Mouse (Mus musculus) heart, postnatal 0 days (tissue): ENCODE results near the gene Sh3bgrl2. TPM values are rescaled to one million over a fixed set of nuclear protein-coding genes. Genes with fewer than 3 reads are reported as not detected.

Experiments used
- ATAC-seq: fragments of 200-750 bp; cut with Nextera tagmentation; 2 replicates; pipeline ENCODE4 v1.8.0; 2017; ENCODE audit warnings: low read depth, moderate number of reproducible peaks, moderate library complexity; ENCODE audit not compliant: insufficient read depth
- DNase-seq: peaks from one replicate; pipeline ENCODE4 v3.0.0-alpha.2; 2016; ENCODE audit warnings: low spot score
- H3K27ac ChIP-seq: fragments of 300-500 bp; sonication (generic); 2 replicates; pipeline ENCODE4 v1.5.1; 2014; ENCODE audit warnings: low read depth, mild to moderate bottlenecking
- H3K27me3 ChIP-seq: fragments of 300-500 bp; sonication (generic); 2 replicates; pipeline ENCODE4 v1.6.1; 2014; ENCODE audit warnings: low read length, mixed read lengths; ENCODE audit not compliant: control insufficient read depth, insufficient read depth
- H3K36me3 ChIP-seq: fragments of 300-500 bp; sonication (generic); replicated peaks from 2 replicates; pipeline ENCODE4 v1.6.1; 2014; ENCODE audit warnings: low read length, mixed read lengths; ENCODE audit not compliant: control insufficient read depth, insufficient read depth
- H3K4me1 ChIP-seq: fragments of 300-500 bp; sonication (generic); 2 replicates; pipeline ENCODE4 v1.6.1; 2014; ENCODE audit warnings: antibody characterized with exemption; ENCODE audit not compliant: control insufficient read depth, insufficient read depth
- H3K4me2 ChIP-seq: fragments of 300-500 bp; sonication (generic); 2 replicates; pipeline ENCODE4 v1.6.1; 2014; ENCODE audit warnings: low read depth, mild to moderate bottlenecking, low read length, moderate library complexity
- H3K4me3 ChIP-seq: fragments of 300-500 bp; sonication (generic); 2 replicates; pipeline ENCODE4 v1.5.1; 2014; ENCODE audit warnings: low read depth, low read length
- H3K9ac ChIP-seq: fragments of 300-500 bp; sonication (generic); replicated peaks from 2 replicates; pipeline ENCODE4 v1.6.1; 2014; ENCODE audit warnings: low read depth, low read length, mixed read lengths
- H3K9me3 ChIP-seq: fragments of 300-500 bp; sonication (generic); replicated peaks from 2 replicates; pipeline ENCODE4 v1.6.1; 2016; ENCODE audit warnings: low read length; ENCODE audit not compliant: control insufficient read depth
- CTCF ChIP-seq: IDR thresholded peaks from 2 replicates; pipeline ENCODE4 v1.5.1; 2016; ENCODE audit warnings: antibody characterized with exemption, control low read depth, low read depth
- EP300 ChIP-seq: IDR thresholded peaks from 2 replicates; pipeline ENCODE4 v1.6.1; 2016; ENCODE audit warnings: antibody characterized with exemption, low read depth
- WGBS: fragments of 180-500 bp; shearing (Covaris S2); extraction: QIAGEN DNeasy Blood & Tissue Kit; methylation state at CpG from one replicate; pipeline ENCODE4 v1.1.7; 2014; 5-methylcytosine and 5-hydroxymethylcytosine counted together
- polyA plus RNA-seq: library from polyadenylated mRNA; unstranded; fragments of >200 nt; fragmentation: Nextera tagmentation; extraction: Ambion mirVana; gene quantifications from 2 replicates; pipeline ENCODE4 v1.2.1, GENCODE M21; 2015
- total RNA-seq: library from RNA; depleted of rRNA; stranded (reverse); fragments of >200 nt; gene quantifications from 2 replicates; pipeline ENCODE4 v1.2.3, GENCODE M21; 2014; ENCODE audit warnings: low replicate concordance

The Sh3bgrl2 gene
- total and polyA plus RNA-seq, 2 experiments from 2014 or later, result 3.8 to 5.7 TPM

DNA sequence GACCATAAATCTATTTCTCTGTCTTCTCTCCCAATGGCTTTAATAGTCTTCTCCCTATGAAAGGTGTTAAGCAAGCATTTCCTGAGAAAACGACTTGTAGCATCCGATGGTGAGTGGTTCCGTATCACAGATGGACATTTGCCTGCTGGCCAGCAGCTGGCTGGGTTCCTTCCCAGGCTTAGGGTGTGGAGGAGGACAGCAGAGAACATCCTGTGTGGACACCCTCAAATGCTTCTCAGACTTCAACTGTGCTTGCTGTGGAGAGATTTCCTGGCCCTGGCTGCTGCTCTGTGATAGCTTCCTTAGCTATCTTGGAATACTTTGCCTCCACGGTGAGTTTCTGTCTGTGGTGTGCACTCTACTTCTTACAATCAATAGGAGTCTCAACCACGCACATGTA, 76.1 kb downstream of the Sh3bgrl2 start:
- no peak overlapping the region for H3K4me2 ChIP-seq
- TF ChIP-seq CTCF (no peak), EP300 (no peak)
- H3K4me3 ChIP-seq, result no peak overlapping the region
- H3K27ac ChIP-seq, result no peak overlapping the region
- 49% methylated on average over 5 of the region's 5 CpGs for WGBS
- ATAC-seq (peak; percentile 24; the same call in 1 of the 2 replicates), DNase-seq (no peak)
- no peak overlapping the region for H3K9ac ChIP-seq
- no peaks in the 10 kb centered on the region for H3K36me3 ChIP-seq
- H3K27me3 ChIP-seq, result no peaks in the 10 kb centered on the region
- no peaks in the 10 kb centered on the region for H3K9me3 ChIP-seq
- no peaks in the 10 kb centered on the region for H3K4me1 ChIP-seq

DNA sequence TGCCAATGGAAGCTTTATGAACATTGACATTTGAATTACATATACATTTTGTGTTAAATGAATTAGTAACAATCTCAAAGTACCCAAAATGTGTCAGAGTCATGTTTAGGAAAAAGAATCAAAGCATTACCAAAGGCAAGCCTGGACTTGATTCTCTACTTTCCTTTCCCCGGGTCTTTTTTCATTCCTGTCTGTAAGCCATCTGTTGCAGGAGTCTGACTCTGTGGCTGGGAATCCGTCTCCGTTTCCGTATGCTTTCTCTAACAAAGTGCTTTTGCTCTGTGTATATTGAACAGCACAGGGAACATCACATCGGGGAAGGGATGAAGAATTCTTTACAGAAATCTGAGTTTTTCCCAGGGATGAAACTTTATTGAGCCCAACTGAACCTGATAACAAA, 77.0 kb downstream of the Sh3bgrl2 start:
- TF ChIP-seq CTCF (no peak), EP300 (no peak)
- ATAC-seq (no peak), DNase-seq (no peak)
- Histone ChIP-seq H3K9me3 (no peaks in the 10 kb centered on the region), H3K4me3 (no peak overlapping the region), H3K4me2 (no peak overlapping the region), H3K4me1 (no peaks in the 10 kb centered on the region), H3K27me3 (no peaks in the 10 kb centered on the region), H3K9ac (no peak overlapping the region), H3K27ac (no peak overlapping the region), H3K36me3 (no peaks in the 10 kb centered on the region)
- WGBS, result 76% methylated on average over 5 of the region's 5 CpGs

GRCm38 (mm10) chr9:83628669-83629612, 80.8 kb downstream of the Sh3bgrl2 start:
- TF ChIP-seq EP300 (no peak), CTCF (no peak)
- no peaks in the 10 kb centered on the region for H3K9me3 ChIP-seq
- H3K4me1 ChIP-seq, result no peaks in the 10 kb centered on the region
- DNase-seq, result no peak
- no peak overlapping the region for H3K27ac ChIP-seq
- H3K27me3 ChIP-seq, result no peaks in the 10 kb centered on the region
- ATAC-seq, result no peak
- H3K9ac ChIP-seq, result no peak overlapping the region
- peak overlapping the region; percentile 10; the same call in 1 of the 2 replicates for H3K4me2 ChIP-seq
- H3K36me3 ChIP-seq, result no peaks in the 10 kb centered on the region
- 43% methylated on average over 19 of the region's 19 CpGs for WGBS
- H3K4me3 ChIP-seq, result no peak overlapping the region

GRCm38 (mm10) chr9:83630341-83630740, 82.2 kb downstream of the Sh3bgrl2 start:
- Histone ChIP-seq H3K36me3 (no peaks in the 10 kb centered on the region), H3K4me1 (no peaks in the 10 kb centered on the region), H3K4me3 (no peak overlapping the region), H3K9ac (no peak overlapping the region), H3K27me3 (no peaks in the 10 kb centered on the region), H3K4me2 (no peak overlapping the region), H3K9me3 (no peaks in the 10 kb centered on the region), H3K27ac (no peak overlapping the region)
- DNase-seq (no peak), ATAC-seq (no peak)
- WGBS, result 74% methylated on average over 6 of the region's 6 CpGs
- TF ChIP-seq EP300, result no peak
- no peak for TF ChIP-seq CTCF

GRCm38 (mm10) chr9:83631920-83632319, 83.8 kb downstream of the Sh3bgrl2 start:
- 56% methylated on average over 5 of the region's 5 CpGs for WGBS
- Histone ChIP-seq H3K4me3 (no peak overlapping the region), H3K9me3 (no peaks in the 10 kb centered on the region), H3K27me3 (no peaks in the 10 kb centered on the region), H3K4me1 (no peaks in the 10 kb centered on the region), H3K27ac (no peak overlapping the region), H3K4me2 (no peak overlapping the region), H3K36me3 (no peaks in the 10 kb centered on the region), H3K9ac (no peak overlapping the region)
- DNase-seq (no peak), ATAC-seq (no peak)
- TF ChIP-seq EP300, result no peak
- TF ChIP-seq CTCF, result 0 out of 2 replicates have a peak, but pooled peaks have one; percentile 8
